Mouse (Mus musculus): Measurements from ENCODE around the gene Ly6g6f. TPM values are rescaled to one million over a fixed set of nuclear protein-coding genes. Genes with fewer than 3 reads are reported as not detected.

Gene Ly6g6f
- total RNA-seq, 2 experiments from 2014 or later, result 0.29 TPM; not detected in 1

GRCm38 (mm10) chr17:35121871-35122303, 36.5 kb upstream of the Ly6g6f start, which contains the start of gene Csnk2b:
Gene Csnk2b, minus strand, starts transcription at chr17:35122053.
- intact Hi-C loops (cut with DNase I), result loop anchor here (1.0 to 5.0 kb wide), 3 partner anchors 13 to 120 kb away; partner anchors contain the start of genes Bag6, Nfkbil1 and Vars

GRCm38 (mm10) chr17:35121143-35121799, 35.9 kb upstream of the Ly6g6f start, which contains the start of gene Gpank1:
Gene Gpank1, plus strand, starts transcription at chr17:35121455.
- Histone ChIP-seq H3K4me3 (peak within 1 kb of the TSS; percentile 97), H3K27ac (peak within 1 kb of the TSS; percentile 92)
- no peak for TF ChIP-seq CTCF (IDR thresholded peaks at IDR 0.05)
- DNase-seq (ENCODE audit: extremely low spot score in 1 of 2, low spot score in 2 of 2), result peak; percentile 96 to 98
- intact Hi-C loops (cut with DNase I), result loop anchor here (1.0 to 5.0 kb wide), 3 partner anchors 14 to 119 kb away; partner anchors contain the start of genes Bag6, Nfkbil1 and Vars

More at GRCm38 (mm10) chr17:35121871-35122303, 36.5 kb upstream of the Ly6g6f start, which contains the start of gene Csnk2b:
- Histone ChIP-seq H3K4me3 (peak within 1 kb of the TSS; percentile 97), H3K27ac (peak within 1 kb of the TSS; percentile 92)
- DNase-seq (ENCODE audit: extremely low spot score in 1 of 2, low spot score in 2 of 2), result peak; percentile 59 to 62
- TF ChIP-seq CTCF (IDR thresholded peaks at IDR 0.05), result peak; percentile 48

- TF ChIP-seq CTCF (IDR thresholded peaks at IDR 0.05), result no peak
- DNase-seq (ENCODE audit: extremely low spot score in 1 of 2, low spot score in 2 of 2), result no peak
- intact Hi-C loops (cut with DNase I), result loop anchor here (1.0 to 5.0 kb wide), 3 partner anchors 15 to 118 kb away; partner anchors contain the start of genes Bag6, Nfkbil1 and Vars
- Histone ChIP-seq H3K4me3 (peak overlapping the region; percentile 97), H3K27ac (peak overlapping the region; percentile 92)
These were observed 35.3 kb upstream of the Ly6g6f start for GRCm38 (mm10) chr17:35120745-35121142.

GRCm38 (mm10) chr17:35115046-35116019, 29.9 kb upstream of the Ly6g6f start, which contains the start of gene Ly6g5b:
Gene Ly6g5b, minus strand, starts transcription at chr17:35115428.
- peak; percentile 40 for TF ChIP-seq CTCF (IDR thresholded peaks at IDR 0.05)
- H3K27ac ChIP-seq, result no peak within 1 kb of the TSS
- DNase-seq (ENCODE audit: extremely low spot score in 1 of 2, low spot score in 2 of 2), result no peak
- H3K4me3 ChIP-seq, result no peak within 1 kb of the TSS
- intact Hi-C loops (cut with DNase I), result no loop called here

GRCm38 (mm10) chr17:35111774-35112173, 26.4 kb upstream of the Ly6g6f start:
- H3K4me3 ChIP-seq, result no peak overlapping the region
- intact Hi-C loops (cut with DNase I), result no loop called here
- H3K27ac ChIP-seq, result no peak overlapping the region
- TF ChIP-seq CTCF (IDR thresholded peaks at IDR 0.05), result no peak
- no peak for DNase-seq (ENCODE audit: extremely low spot score in 1 of 2, low spot score in 2 of 2)

GRCm38 (mm10) chr17:35108097-35108496, 22.7 kb upstream of the Ly6g6f start, which contains the start of gene Ly6g5c:
Gene Ly6g5c, plus strand, starts transcription at chr17:35108279.
- no peak within 1 kb of the TSS for H3K27ac ChIP-seq
- TF ChIP-seq CTCF (IDR thresholded peaks at IDR 0.05), result no peak
- intact Hi-C loops (cut with DNase I), result no loop called here
- no peak within 1 kb of the TSS for H3K4me3 ChIP-seq
- DNase-seq (ENCODE audit: extremely low spot score in 1 of 2, low spot score in 2 of 2), result no peak

GRCm38 (mm10) chr17:35106522-35106921, 21.1 kb upstream of the Ly6g6f start:
- no peak overlapping the region for H3K4me3 ChIP-seq
- no peak overlapping the region for H3K27ac ChIP-seq
- DNase-seq (ENCODE audit: extremely low spot score in 1 of 2, low spot score in 2 of 2), result no peak
- TF ChIP-seq CTCF (IDR thresholded peaks at IDR 0.05), result peak; percentile 25
- intact Hi-C loops (cut with DNase I), result loop anchor here (1.0 kb wide), 1 partner anchor 85 kb away; no protein-coding TSS in a partner anchor

- no peak for DNase-seq (ENCODE audit: extremely low spot score in 1 of 2, low spot score in 2 of 2)
- no peak overlapping the region for H3K27ac ChIP-seq
These were observed 20.5 kb upstream of the Ly6g6f start for GRCm38 (mm10) chr17:35105740-35106389.

GRCm38 (mm10) chr17:35104754-35105153, 19.3 kb upstream of the Ly6g6f start:
- no peak for TF ChIP-seq CTCF (IDR thresholded peaks at IDR 0.05)
- H3K27ac ChIP-seq, result no peak overlapping the region
- DNase-seq (ENCODE audit: extremely low spot score in 1 of 2, low spot score in 2 of 2), result no peak
- no peak overlapping the region for H3K4me3 ChIP-seq
- intact Hi-C loops (cut with DNase I), result no loop called here

More at GRCm38 (mm10) chr17:35105740-35106389, 20.5 kb upstream of the Ly6g6f start:
- H3K4me3 ChIP-seq, result no peak overlapping the region
- peak; percentile 54 for TF ChIP-seq CTCF (IDR thresholded peaks at IDR 0.05)
- intact Hi-C loops (cut with DNase I), result loop anchor here (1.0 kb wide), 1 partner anchor 85 kb away; no protein-coding TSS in a partner anchor

GRCm38 (mm10) chr17:35104079-35104478, 18.7 kb upstream of the Ly6g6f start:
- H3K4me3 ChIP-seq, result no peak overlapping the region
- H3K27ac ChIP-seq, result no peak overlapping the region
- intact Hi-C loops (cut with DNase I), result no loop called here
- no peak for TF ChIP-seq CTCF (IDR thresholded peaks at IDR 0.05)
- DNase-seq (ENCODE audit: extremely low spot score in 1 of 2, low spot score in 2 of 2), result no peak

GRCm38 (mm10) chr17:35103221-35103690, 17.8 kb upstream of the Ly6g6f start:
- Histone ChIP-seq H3K27ac (no peak overlapping the region), H3K4me3 (no peak overlapping the region)
- DNase-seq (ENCODE audit: extremely low spot score in 1 of 2, low spot score in 2 of 2), result no peak
- intact Hi-C loops (cut with DNase I), result no loop called here
- TF ChIP-seq CTCF (IDR thresholded peaks at IDR 0.05), result no peak
